Mouse (Mus musculus) right cerebral cortex, postnatal 25 days (tissue): Measurements from ENCODE around the gene Rgs19.

Experiments
- DNase-seq: peaks from one replicate; pipeline ENCODE4 v3.0.0; 2022

Rgs19 gene

GRCm38 (mm10) chr2:181681978-181682377, 11.8 kb downstream of the Rgs19 start:
- peak; percentile 1 for DNase-seq

GRCm38 (mm10) chr2:181680716-181681117, 13.1 kb downstream of the Rgs19 start:
- DNase-seq, result peak; percentile 52

- peak; percentile 80 for DNase-seq
Observed at GRCm38 (mm10) chr2:181679951-181680715, 13.6 kb downstream of the Rgs19 start, which contains the start of gene Tcea2. Gene Tcea2, plus strand, starts transcription at chr2:181680310.

- DNase-seq, result peak; percentile 71
Observed at GRCm38 (mm10) chr2:181678780-181679179, 15.0 kb downstream of the Rgs19 start.

- DNase-seq, result no peak
Observed at GRCm38 (mm10) chr2:181677755-181678098, 16.1 kb downstream of the Rgs19 start.

GRCm38 (mm10) chr2:181677096-181677754, 16.6 kb downstream of the Rgs19 start:
- DNase-seq, result no peak

- DNase-seq, result no peak
Observed at GRCm38 (mm10) chr2:181676424-181676823, 17.4 kb downstream of the Rgs19 start.

GRCm38 (mm10) chr2:181675454-181675853, 18.3 kb downstream of the Rgs19 start:
- no peak for DNase-seq

- DNase-seq, result no peak
Observed at GRCm38 (mm10) chr2:181674934-181675333, 18.8 kb downstream of the Rgs19 start.

GRCm38 (mm10) chr2:181673501-181673900, 20.3 kb downstream of the Rgs19 start:
- no peak for DNase-seq

GRCm38 (mm10) chr2:181671984-181672383, 21.8 kb downstream of the Rgs19 start:
- DNase-seq, result no peak

- DNase-seq, result no peak
Observed at GRCm38 (mm10) chr2:181671326-181671725, 22.5 kb downstream of the Rgs19 start, which contains the start of gene Sox18. Gene Sox18, minus strand, starts transcription at chr2:181671640.

GRCm38 (mm10) chr2:181670913-181671311, 22.9 kb downstream of the Rgs19 start:
- DNase-seq, result no peak

GRCm38 (mm10) chr2:181670285-181670912, 23.4 kb downstream of the Rgs19 start:
- DNase-seq, result no peak

- no peak for DNase-seq
Observed at GRCm38 (mm10) chr2:181663298-181663630, 30.5 kb downstream of the Rgs19 start.

GRCm38 (mm10) chr2:181662620-181663297, 31.0 kb downstream of the Rgs19 start:
- no peak for DNase-seq

GRCm38 (mm10) chr2:181659609-181660055, 34.1 kb downstream of the Rgs19 start:
- DNase-seq, result peak; percentile 70

- peak; percentile 48 for DNase-seq
Observed at GRCm38 (mm10) chr2:181658930-181659555, 34.7 kb downstream of the Rgs19 start.

GRCm38 (mm10) chr2:181658528-181658927, 35.2 kb downstream of the Rgs19 start:
- DNase-seq, result no peak

GRCm38 (mm10) chr2:181657441-181657840, 36.3 kb downstream of the Rgs19 start:
- no peak for DNase-seq

- no peak for DNase-seq
Observed at GRCm38 (mm10) chr2:181656734-181657133, 37.0 kb downstream of the Rgs19 start, which contains the start of gene Gm29797. Gene Gm29797, plus strand, starts transcription at chr2:181657034.

- no peak for DNase-seq
Observed at GRCm38 (mm10) chr2:181653523-181653922, 40.3 kb downstream of the Rgs19 start.

- no peak for DNase-seq
Observed at GRCm38 (mm10) chr2:181653065-181653464, 40.7 kb downstream of the Rgs19 start.
